Comparison of ENCODE assay signal across 15 mouse cellular contexts in genomic region chr6:75799546-75799945, GRCm38 (mm10).
A peak's percentile ranks its signal among the peaks of the same experiment; 100 is the strongest.
DNase-seq lines count a peak whose midpoint lies in the region; ATAC-seq and TF ChIP-seq lines count a peak whose summit lies in the region.
"Had no signal": no experiment of that assay in that cellular context is flagged by ENCODE, and none has a peak within 500 bp of the region (broad histone marks: within the 10 kb centered on the region; RNA-seq: fewer than 3 reads in every experiment).

No protein-coding gene starts in this region.

- H3K4me3 ChIP-seq in forebrain, postnatal 0 days (ENCODE audit: low read depth, low read length) = no peak overlapping the region
- no peak overlapping the region for H3K4me3 ChIP-seq in forebrain, embryonic 15.5 days
- no peak overlapping the region for H3K4me3 ChIP-seq in hindbrain, postnatal 0 days (ENCODE audit: low read length)
- no peak overlapping the region for H3K4me3 ChIP-seq in midbrain, embryonic 16.5 days (ENCODE audit: low read depth, low read length)
- H3K4me3 ChIP-seq: embryonic facial prominence, embryonic 12.5 days; kidney, embryonic 15.5 days; liver, embryonic 12.5 days had no signal

- DNase-seq in forebrain, postnatal 0 days = peak; percentile 24
- DNase-seq in embryo, embryonic 11 days = peak; percentile 45
- peak; percentile 31 for DNase-seq in hindbrain, postnatal 0 days (ENCODE audit: low spot score)
- no peak for DNase-seq in kidney, adult 8-10 months
- DNase-seq in adrenal gland, adult 8-10 months = no peak
- DNase-seq in adrenal gland, adult 2 months = no peak
- DNase-seq: cerebellum, adult 8-10 months; right cerebral cortex, postnatal 25 days; thymus, postnatal 4 days had no signal

- peak; percentile 50 for ATAC-seq in forebrain, postnatal 0 days
- no peak; the same call in 1 of the 2 replicates for ATAC-seq in forebrain, embryonic 15.5 days (replicated peaks)
- ATAC-seq in hindbrain, postnatal 0 days = 0 out of 2 replicates have a peak, but pooled peaks have one; percentile 47
- peak; percentile 85 for ATAC-seq in midbrain, embryonic 16.5 days
- ATAC-seq: inflammation-experienced regulatory T-cells, adult 6 months; liver, embryonic 12.5 days had no signal

- WGBS in forebrain, postnatal 0 days = 69% methylated on average over 2 of the region's 2 CpGs
- 54% methylated on average over 2 of the region's 2 CpGs for WGBS in forebrain, embryonic 15.5 days
- 55% methylated on average over 2 of the region's 2 CpGs for WGBS in hindbrain, postnatal 0 days
- WGBS in midbrain, embryonic 16.5 days = 45% methylated on average over 2 of the region's 2 CpGs

- no peak overlapping the region for H3K27ac ChIP-seq in forebrain, postnatal 0 days (ENCODE audit: low read depth, low read length)
- no peak overlapping the region for H3K27ac ChIP-seq in forebrain, embryonic 15.5 days (replicated peaks)
- H3K27ac ChIP-seq in hindbrain, postnatal 0 days = no peak overlapping the region
- no peak overlapping the region for H3K27ac ChIP-seq in midbrain, embryonic 16.5 days (ENCODE audit: low read length)
- H3K27ac ChIP-seq: embryonic facial prominence, embryonic 12.5 days; kidney, embryonic 15.5 days; liver, embryonic 12.5 days had no signal

- H3K4me1 ChIP-seq in forebrain, postnatal 0 days (ENCODE audit: insufficient read depth) = no peaks in the 10 kb centered on the region
- no peaks in the 10 kb centered on the region for H3K4me1 ChIP-seq in forebrain, embryonic 15.5 days
- H3K4me1 ChIP-seq in hindbrain, postnatal 0 days (ENCODE audit: insufficient read depth, low read length) = no peaks in the 10 kb centered on the region
- 0 out of 2 replicates have a peak, but pooled peaks cover 5% of the 10 kb centered on the region for H3K4me1 ChIP-seq in midbrain, embryonic 16.5 days (ENCODE audit: control insufficient read depth, insufficient read depth, low read length)
- H3K4me1 ChIP-seq: embryonic facial prominence, embryonic 12.5 days; kidney, embryonic 15.5 days; liver, embryonic 12.5 days had no signal

- no peak overlapping the region for H3K9ac ChIP-seq in forebrain, postnatal 0 days
- H3K9ac ChIP-seq in forebrain, embryonic 15.5 days (replicated peaks) = no peak overlapping the region
- no peak overlapping the region for H3K9ac ChIP-seq in hindbrain, postnatal 0 days (replicated peaks; ENCODE audit: low read length)
- H3K9ac ChIP-seq in midbrain, embryonic 16.5 days (ENCODE audit: low read depth, low read length) = no peak overlapping the region
- H3K9ac ChIP-seq: embryonic facial prominence, embryonic 12.5 days; kidney, embryonic 15.5 days; liver, embryonic 12.5 days had no signal

- H3K9me3 ChIP-seq in forebrain, postnatal 0 days (ENCODE audit: low read length) = no peaks in the 10 kb centered on the region
- H3K9me3 ChIP-seq in forebrain, embryonic 15.5 days = no peaks in the 10 kb centered on the region
- no peaks in the 10 kb centered on the region for H3K9me3 ChIP-seq in hindbrain, postnatal 0 days (ENCODE audit: low read length)
- no peaks in the 10 kb centered on the region for H3K9me3 ChIP-seq in midbrain, embryonic 16.5 days (replicated peaks; ENCODE audit: control insufficient read depth, low read length, poor library complexity, severe bottlenecking)
- H3K9me3 ChIP-seq: embryonic facial prominence, embryonic 12.5 days; kidney, embryonic 15.5 days; liver, embryonic 12.5 days had no signal

- no peak overlapping the region for H3K4me2 ChIP-seq in forebrain, postnatal 0 days (ENCODE audit: low read depth)
- H3K4me2 ChIP-seq in forebrain, embryonic 15.5 days (replicated peaks) = no peak overlapping the region
- no peak overlapping the region for H3K4me2 ChIP-seq in hindbrain, postnatal 0 days (ENCODE audit: low read depth, low read length)
- H3K4me2 ChIP-seq in midbrain, embryonic 16.5 days (ENCODE audit: low read length) = no peak overlapping the region
- H3K4me2 ChIP-seq: embryonic facial prominence, embryonic 12.5 days; kidney, embryonic 15.5 days; liver, embryonic 12.5 days had no signal

- no peaks in the 10 kb centered on the region for H3K27me3 ChIP-seq in forebrain, postnatal 0 days (ENCODE audit: insufficient read depth, low read length)
- no peaks in the 10 kb centered on the region for H3K27me3 ChIP-seq in forebrain, embryonic 15.5 days
- no peaks in the 10 kb centered on the region for H3K27me3 ChIP-seq in hindbrain, postnatal 0 days (ENCODE audit: insufficient read depth, low read length)
- no peaks in the 10 kb centered on the region for H3K27me3 ChIP-seq in midbrain, embryonic 16.5 days (ENCODE audit: control insufficient read depth, insufficient read depth, low read depth, low read length)
- H3K27me3 ChIP-seq: embryonic facial prominence, embryonic 12.5 days; kidney, embryonic 15.5 days; liver, embryonic 12.5 days had no signal

- no peak for TF ChIP-seq CTCF in forebrain, postnatal 0 days (IDR thresholded peaks at IDR 0.05; ENCODE audit: low read depth)
- TF ChIP-seq CTCF in hindbrain, postnatal 0 days (IDR thresholded peaks at IDR 0.05; ENCODE audit: low read depth) = no peak

- no peaks in the 10 kb centered on the region for H3K36me3 ChIP-seq in forebrain, postnatal 0 days (ENCODE audit: insufficient read depth)
- no peaks in the 10 kb centered on the region for H3K36me3 ChIP-seq in forebrain, embryonic 15.5 days
- H3K36me3 ChIP-seq in hindbrain, postnatal 0 days (ENCODE audit: insufficient read depth, low read length) = no peaks in the 10 kb centered on the region
- no peaks in the 10 kb centered on the region for H3K36me3 ChIP-seq in midbrain, embryonic 16.5 days (ENCODE audit: control insufficient read depth, insufficient read depth, low read length)
- H3K36me3 ChIP-seq: embryonic facial prominence, embryonic 12.5 days; kidney, embryonic 15.5 days; liver, embryonic 12.5 days had no signal

Comparison
In these comparisons a context has a peak if more than half of its experiments do, and no peak if none do; other contexts are left out.
1. DNase-seq: peak in forebrain, postnatal 0 days (single experiment), embryo, embryonic 11 days (single experiment) and hindbrain, postnatal 0 days (single experiment); none in kidney, adult 8-10 months (0 of 2), adrenal gland, adult 8-10 months (single experiment) and adrenal gland, adult 2 months (single experiment).